Mouse (Mus musculus): ENCODE measurements around the gene Zzef1. TPM values are rescaled to one million over a fixed set of nuclear protein-coding genes. Genes with fewer than 3 reads are reported as not detected.

Gene Zzef1
- polyA plus RNA-seq, 1 experiment from 2014 or later = 10.6 TPM

DNA sequence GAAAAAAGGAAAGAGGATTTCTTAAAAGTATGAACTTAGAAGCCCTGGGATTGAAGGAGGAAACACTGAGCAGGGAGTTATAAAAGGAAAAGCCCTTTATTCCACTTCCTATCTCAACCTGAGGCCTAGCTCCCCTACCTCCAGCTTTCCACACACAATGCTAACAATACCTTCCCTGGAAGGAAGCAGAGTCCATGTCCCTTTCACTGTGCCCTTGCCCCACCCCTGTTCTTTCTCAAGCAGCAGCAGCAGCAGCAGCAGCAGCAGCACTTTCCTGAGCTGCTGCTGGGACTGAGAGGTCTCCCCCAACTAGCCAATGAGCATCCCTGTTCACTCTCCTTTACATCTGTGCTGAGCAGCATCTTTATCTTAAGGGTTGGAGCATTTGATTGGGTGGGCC, 17.1 kb upstream of the Zzef1 start:
- H3K36me3 ChIP-seq = no peaks in the 10 kb centered on the region
- no peaks in the 10 kb centered on the region for H3K27me3 ChIP-seq
- no peak overlapping the region for H3K9ac ChIP-seq
- H3K4me1 ChIP-seq = no peaks in the 10 kb centered on the region
- no peak overlapping the region for H3K4me3 ChIP-seq
- no peaks in the 10 kb centered on the region for H3K9me3 ChIP-seq
- no peak overlapping the region for H3K4me2 ChIP-seq
- no peak overlapping the region for H3K27ac ChIP-seq
- no peak for ATAC-seq (ENCODE audit: insufficient number of reproducible peaks, insufficient read depth, low FRiP score, low TSS enrichment, low read depth)

DNA sequence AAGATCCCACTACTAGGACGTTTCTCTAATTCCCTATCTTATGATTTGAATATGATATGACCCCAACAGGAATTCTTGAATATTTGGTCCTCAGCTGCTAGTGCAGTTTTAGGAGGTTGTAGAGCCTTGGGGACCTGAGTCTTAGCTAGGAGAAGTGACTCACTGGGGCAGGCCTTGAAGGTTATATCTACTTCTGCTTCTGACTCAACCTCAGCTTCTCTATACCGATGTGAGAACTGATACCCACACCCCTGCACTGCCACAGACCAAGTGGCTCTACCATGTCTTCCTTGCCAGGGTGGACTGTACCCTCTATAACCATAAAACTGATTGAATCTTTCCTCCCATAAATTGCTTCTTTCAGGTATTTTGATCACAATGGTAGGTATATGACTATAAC, 13.9 kb upstream of the Zzef1 start:
- Histone ChIP-seq H3K4me3 (no peak overlapping the region), H3K4me2 (no peak overlapping the region), H3K36me3 (no peaks in the 10 kb centered on the region), H3K9me3 (no peaks in the 10 kb centered on the region), H3K9ac (no peak overlapping the region), H3K4me1 (no peaks in the 10 kb centered on the region), H3K27me3 (no peaks in the 10 kb centered on the region), H3K27ac (no peak overlapping the region)
- WGBS = 73% methylated on average over 2 of the region's 2 CpGs
- ATAC-seq (ENCODE audit: insufficient number of reproducible peaks, insufficient read depth, low FRiP score, low TSS enrichment, low read depth) = no peak

- Histone ChIP-seq H3K27me3 (no peaks in the 10 kb centered on the region), H3K9ac (no peak overlapping the region), H3K36me3 (no peaks in the 10 kb centered on the region), H3K4me2 (no peak overlapping the region), H3K4me1 (no peaks in the 10 kb centered on the region), H3K9me3 (no peaks in the 10 kb centered on the region), H3K27ac (no peak overlapping the region), H3K4me3 (no peak overlapping the region)
- no peak for ATAC-seq (ENCODE audit: insufficient number of reproducible peaks, insufficient read depth, low FRiP score, low TSS enrichment, low read depth)
- 80% methylated on average over 3 of the region's 3 CpGs for WGBS
Measured at GRCm38 (mm10) chr11:72782503-72782902, 13.5 kb upstream of the Zzef1 start.

DNA sequence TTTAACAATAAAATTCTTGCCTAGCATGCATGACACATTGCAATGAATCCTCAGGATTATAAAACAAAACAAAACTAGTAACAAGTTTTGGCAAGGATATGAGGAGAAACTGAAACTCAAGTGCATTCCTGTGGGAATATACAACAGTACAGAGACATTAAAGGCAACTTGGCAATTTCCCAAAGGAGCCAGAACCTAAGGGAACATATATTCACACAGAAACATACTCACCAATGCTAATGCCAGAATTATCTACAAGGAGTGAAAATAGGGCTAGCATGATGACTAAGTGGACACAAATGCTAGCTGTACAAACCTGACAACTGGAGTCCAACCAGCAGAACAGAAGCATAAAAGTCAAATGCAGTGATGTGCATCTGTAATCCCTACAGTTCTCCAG, 4.0 kb upstream of the Zzef1 start:
- no peak for ATAC-seq (ENCODE audit: insufficient number of reproducible peaks, insufficient read depth, low FRiP score, low TSS enrichment, low read depth)
- H3K9ac ChIP-seq = no peak overlapping the region
- peaks cover 9% of the 10 kb centered on the region for H3K4me1 ChIP-seq

DNA sequence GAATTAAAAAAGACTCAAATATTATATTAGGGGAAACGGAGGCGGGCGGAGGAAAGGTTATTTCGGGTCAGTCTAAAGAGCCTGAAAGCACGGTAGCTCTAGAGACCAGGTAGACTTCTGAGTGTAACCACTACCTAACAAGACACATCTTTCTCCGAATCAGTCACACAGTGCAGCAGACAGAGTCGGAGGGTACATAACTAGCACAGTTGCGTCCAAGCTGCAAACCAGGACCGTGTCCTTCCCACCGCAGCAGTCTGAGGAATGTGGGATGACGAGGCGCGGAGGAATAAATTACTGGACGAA, 924 bp upstream of the Zzef1 start:
- H3K27ac ChIP-seq = peak overlapping the region; percentile 86

More for the DNA sequence above, 4.0 kb upstream of the Zzef1 start:
- H3K27ac ChIP-seq = no peak overlapping the region
- H3K4me2 ChIP-seq = no peak overlapping the region
- no peaks in the 10 kb centered on the region for H3K9me3 ChIP-seq
- no peak overlapping the region for H3K4me3 ChIP-seq
- no peaks in the 10 kb centered on the region for H3K27me3 ChIP-seq
- no peaks in the 10 kb centered on the region for H3K36me3 ChIP-seq

GRCm38 (mm10) chr11:72796296-72796687, 266 bp downstream of the Zzef1 start:
- 0 out of 2 replicates have a peak overlapping the region, but pooled peaks have one; percentile 4 for H3K27ac ChIP-seq

More for the DNA sequence above, 924 bp upstream of the Zzef1 start:
- Histone ChIP-seq H3K4me1 (peaks cover 12% of the 10 kb centered on the region), H3K9ac (peak overlapping the region; percentile 94), H3K36me3 (no peaks in the 10 kb centered on the region), H3K9me3 (no peaks in the 10 kb centered on the region), H3K4me2 (peak overlapping the region; percentile 93), H3K4me3 (peak overlapping the region; percentile 98), H3K27me3 (no peaks in the 10 kb centered on the region)
- ATAC-seq (ENCODE audit: insufficient number of reproducible peaks, insufficient read depth, low FRiP score, low TSS enrichment, low read depth) = no peak
- 16% methylated on average over 14 of the region's 14 CpGs for WGBS

GRCm38 (mm10) chr11:72796773-72797338, 830 bp downstream of the Zzef1 start:
- no peak for ATAC-seq (ENCODE audit: insufficient number of reproducible peaks, insufficient read depth, low FRiP score, low TSS enrichment, low read depth)
- no peaks in the 10 kb centered on the region for H3K36me3 ChIP-seq
- H3K4me3 ChIP-seq = peak overlapping the region; percentile 98
- 19% methylated on average over 10 of the region's 10 CpGs for WGBS
- H3K9me3 ChIP-seq = no peaks in the 10 kb centered on the region
- no peaks in the 10 kb centered on the region for H3K27me3 ChIP-seq
- no peak overlapping the region for H3K27ac ChIP-seq
- peak overlapping the region; percentile 94 for H3K9ac ChIP-seq
- peak overlapping the region; percentile 93 for H3K4me2 ChIP-seq
- H3K4me1 ChIP-seq = peaks cover 12% of the 10 kb centered on the region

More at GRCm38 (mm10) chr11:72796296-72796687, 266 bp downstream of the Zzef1 start:
- peak overlapping the region; percentile 93 for H3K4me2 ChIP-seq
- peak; percentile 34 for ATAC-seq (ENCODE audit: insufficient number of reproducible peaks, insufficient read depth, low FRiP score, low TSS enrichment, low read depth)
- H3K27me3 ChIP-seq = no peaks in the 10 kb centered on the region
- peak overlapping the region; percentile 94 for H3K9ac ChIP-seq
- H3K4me1 ChIP-seq = peaks cover 12% of the 10 kb centered on the region
- H3K9me3 ChIP-seq = no peaks in the 10 kb centered on the region
- no peaks in the 10 kb centered on the region for H3K36me3 ChIP-seq
- under 1% methylated on average over 42 of the region's 42 CpGs for WGBS
- peak overlapping the region; percentile 98 for H3K4me3 ChIP-seq

DNA sequence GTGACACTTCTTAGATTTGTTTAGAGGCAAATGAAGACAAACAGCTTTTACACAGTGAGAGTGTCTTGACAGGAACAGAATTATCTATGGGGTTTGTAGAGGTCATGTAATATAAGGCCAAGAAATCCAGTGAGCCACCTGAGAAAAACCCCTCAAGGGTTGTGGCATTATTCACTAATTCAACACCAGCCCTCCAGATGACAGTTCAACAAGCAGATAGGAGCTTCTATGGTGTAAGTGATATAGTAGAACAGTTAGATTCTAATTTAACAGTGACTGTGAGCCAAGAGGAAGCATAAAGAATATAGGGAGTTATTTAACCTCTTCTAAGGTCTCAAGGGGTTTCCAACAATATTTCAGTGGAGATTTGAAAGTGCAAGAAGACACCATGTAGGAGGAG, 2.1 kb downstream of the Zzef1 start:
- H3K4me3 ChIP-seq = no peak overlapping the region
- no peak for ATAC-seq (ENCODE audit: insufficient number of reproducible peaks, insufficient read depth, low FRiP score, low TSS enrichment, low read depth)
- no peak overlapping the region for H3K4me2 ChIP-seq
- H3K27me3 ChIP-seq = no peaks in the 10 kb centered on the region
- H3K36me3 ChIP-seq = no peaks in the 10 kb centered on the region
- no peak overlapping the region for H3K9ac ChIP-seq
- H3K9me3 ChIP-seq = no peaks in the 10 kb centered on the region
- peaks cover 15% of the 10 kb centered on the region for H3K4me1 ChIP-seq
- H3K27ac ChIP-seq = no peak overlapping the region

DNA sequence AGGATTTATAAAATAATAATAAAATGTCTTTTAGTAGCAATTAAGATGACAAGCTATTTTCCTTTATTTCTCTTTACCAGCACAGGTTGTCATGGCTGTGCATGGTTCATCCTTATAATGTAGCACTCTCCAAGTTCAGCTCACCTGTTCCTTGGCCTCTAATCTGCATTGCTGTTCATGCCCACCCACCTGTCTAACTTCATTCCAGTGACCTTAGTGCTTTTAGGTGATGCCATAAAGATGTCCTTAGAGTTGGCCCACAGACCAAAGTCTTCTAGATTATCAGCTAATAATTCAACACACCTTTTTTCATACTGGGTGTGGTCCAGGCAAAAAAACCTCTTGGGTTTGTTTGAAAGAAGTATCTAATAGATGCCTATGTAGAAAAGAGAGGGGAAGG, 5.2 kb downstream of the Zzef1 start:
- Histone ChIP-seq H3K4me3 (no peak overlapping the region), H3K27ac (no peak overlapping the region), H3K4me1 (peaks cover 14% of the 10 kb centered on the region), H3K4me2 (no peak overlapping the region), H3K9ac (no peak overlapping the region), H3K9me3 (no peaks in the 10 kb centered on the region), H3K27me3 (no peaks in the 10 kb centered on the region), H3K36me3 (no peaks in the 10 kb centered on the region)
- ATAC-seq (ENCODE audit: insufficient number of reproducible peaks, insufficient read depth, low FRiP score, low TSS enrichment, low read depth) = no peak

DNA sequence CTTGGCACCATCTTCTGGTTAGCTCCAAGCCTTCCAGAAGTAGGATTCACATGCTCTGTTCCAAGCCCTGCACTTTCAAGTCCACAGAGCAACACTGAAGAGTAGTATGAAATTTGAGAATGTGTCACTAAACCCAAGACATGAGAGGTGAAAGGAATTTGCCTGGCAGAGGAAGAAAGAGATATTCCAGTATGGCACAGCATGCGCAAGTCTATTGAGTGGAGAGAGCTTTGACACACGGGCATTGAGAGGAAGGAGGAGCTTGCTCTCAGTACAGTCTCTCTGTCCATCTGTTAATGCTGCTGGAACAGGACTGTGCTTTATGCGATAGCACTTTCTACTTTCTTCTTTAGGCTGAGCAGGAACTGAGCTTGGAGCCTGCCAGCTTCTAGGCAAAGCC, 7.0 kb downstream of the Zzef1 start:
- no peak overlapping the region; the same call in 1 of the 2 replicates for H3K27ac ChIP-seq
- ATAC-seq (ENCODE audit: insufficient number of reproducible peaks, insufficient read depth, low FRiP score, low TSS enrichment, low read depth) = no peak
- no peak overlapping the region for H3K9ac ChIP-seq
- H3K36me3 ChIP-seq = no peaks in the 10 kb centered on the region
- peaks cover 7% of the 10 kb centered on the region; the same call in 1 of the 2 replicates for H3K4me1 ChIP-seq
- H3K4me3 ChIP-seq = no peak overlapping the region
- H3K27me3 ChIP-seq = no peaks in the 10 kb centered on the region
- no peak overlapping the region for H3K4me2 ChIP-seq
- WGBS = 70% methylated on average over 3 of the region's 3 CpGs
- H3K9me3 ChIP-seq = no peaks in the 10 kb centered on the region

DNA sequence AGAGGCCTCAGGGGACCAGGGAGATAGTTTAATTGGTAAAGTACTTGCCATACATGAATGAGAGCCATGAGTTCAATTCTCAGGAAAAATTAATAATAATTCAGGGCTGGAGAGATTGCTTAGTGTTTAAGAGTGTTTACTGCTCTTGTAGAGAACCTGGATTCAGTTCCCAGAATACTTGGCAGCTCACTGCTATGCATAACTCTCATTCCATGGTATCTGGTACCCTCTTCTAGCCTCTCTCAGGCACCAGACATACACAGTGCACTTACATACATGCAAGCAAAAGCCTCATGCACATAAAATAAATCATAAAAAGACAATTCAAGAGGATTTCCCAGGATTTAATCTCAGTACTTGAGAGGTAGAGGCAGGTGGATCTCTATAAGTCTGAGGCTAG, 8.6 kb downstream of the Zzef1 start:
- peaks cover 7% of the 10 kb centered on the region; the same call in 1 of the 2 replicates for H3K4me1 ChIP-seq
- no peak overlapping the region for H3K4me3 ChIP-seq
- no peaks in the 10 kb centered on the region for H3K9me3 ChIP-seq
- no peak overlapping the region for H3K9ac ChIP-seq
- no peak for ATAC-seq (ENCODE audit: insufficient number of reproducible peaks, insufficient read depth, low FRiP score, low TSS enrichment, low read depth)
- no peaks in the 10 kb centered on the region for H3K27me3 ChIP-seq
- no peak overlapping the region for H3K4me2 ChIP-seq
- no peaks in the 10 kb centered on the region for H3K36me3 ChIP-seq
- no peak overlapping the region for H3K27ac ChIP-seq

- WGBS = 86% methylated on average over 3 of the region's 3 CpGs
- H3K4me3 ChIP-seq = no peak overlapping the region
- H3K4me1 ChIP-seq = peaks cover 7% of the 10 kb centered on the region; the same call in 1 of the 2 replicates
- H3K27me3 ChIP-seq = no peaks in the 10 kb centered on the region
- no peak overlapping the region for H3K9ac ChIP-seq
- no peak for ATAC-seq (ENCODE audit: insufficient number of reproducible peaks, insufficient read depth, low FRiP score, low TSS enrichment, low read depth)
- H3K27ac ChIP-seq = no peak overlapping the region
- no peaks in the 10 kb centered on the region for H3K9me3 ChIP-seq
- no peaks in the 10 kb centered on the region for H3K36me3 ChIP-seq
- H3K4me2 ChIP-seq = no peak overlapping the region
Measured at GRCm38 (mm10) chr11:72805232-72805631, 9.2 kb downstream of the Zzef1 start.

GRCm38 (mm10) chr11:72806556-72806955, 10.5 kb downstream of the Zzef1 start:
- Histone ChIP-seq H3K4me1 (peaks cover 7% of the 10 kb centered on the region; the same call in 1 of the 2 replicates), H3K4me3 (no peak overlapping the region), H3K4me2 (no peak overlapping the region), H3K27ac (no peak overlapping the region), H3K27me3 (no peaks in the 10 kb centered on the region), H3K9me3 (no peaks in the 10 kb centered on the region), H3K9ac (no peak overlapping the region), H3K36me3 (no peaks in the 10 kb centered on the region)
- WGBS = 61% methylated on average over 2 of the region's 2 CpGs
- no peak for ATAC-seq (ENCODE audit: insufficient number of reproducible peaks, insufficient read depth, low FRiP score, low TSS enrichment, low read depth)
